Mouse (Mus musculus) kidney, embryonic 14.5 days (tissue): ENCODE data around the gene 2410004B18Rik. TPM values are rescaled to one million over a fixed set of nuclear protein-coding genes. Genes with fewer than 3 reads are reported as not detected.

ENCODE experiments used
- ATAC-seq: fragments of 200-750 bp; cut with Nextera tagmentation; 2 replicates; pipeline ENCODE4 v1.8.0; 2017; ENCODE audit warnings: moderate number of reproducible peaks, mild to moderate bottlenecking, moderate TSS enrichment, moderate library complexity; ENCODE audit not compliant: low FRiP score, low TSS enrichment
- H3K27ac ChIP-seq: fragments of 300-500 bp; sonication (generic); 2 replicates; pipeline ENCODE4 v1.5.1; 2014; ENCODE audit warnings: low read depth, mild to moderate bottlenecking, low read length, moderate library complexity, mixed read lengths
- H3K27me3 ChIP-seq: fragments of 300-500 bp; sonication (generic); 2 replicates; pipeline ENCODE4 v1.6.1; 2014; ENCODE audit warnings: mild to moderate bottlenecking, low read length; ENCODE audit not compliant: control insufficient read depth, insufficient read depth
- H3K36me3 ChIP-seq: fragments of 300-500 bp; sonication (generic); 2 replicates; pipeline ENCODE4 v1.6.1; 2014; ENCODE audit warnings: low read length, mixed read lengths; ENCODE audit not compliant: control insufficient read depth, insufficient read depth
- H3K4me1 ChIP-seq: fragments of 300-500 bp; sonication (generic); 2 replicates; pipeline ENCODE4 v1.6.1; 2014; ENCODE audit warnings: low read length, mixed read lengths; ENCODE audit not compliant: control insufficient read depth, insufficient read depth
- H3K4me2 ChIP-seq: fragments of 300-500 bp; sonication (generic); replicated peaks from 2 replicates; pipeline ENCODE4 v1.6.1; 2014; ENCODE audit warnings: low read depth, mild to moderate bottlenecking, low read length
- H3K4me3 ChIP-seq: fragments of 300-500 bp; sonication (generic); 2 replicates; pipeline ENCODE4 v1.5.1; 2014; ENCODE audit warnings: mild to moderate bottlenecking, low read length
- H3K9ac ChIP-seq: fragments of 300-500 bp; sonication (generic); 2 replicates; pipeline ENCODE4 v1.6.1; 2014; ENCODE audit warnings: low read depth, mild to moderate bottlenecking, low read length, moderate library complexity
- H3K9me3 ChIP-seq: fragments of 300-500 bp; sonication (generic); 2 replicates; pipeline ENCODE4 v1.6.1; 2016; ENCODE audit warnings: low read length; ENCODE audit not compliant: control insufficient read depth
- WGBS: fragments of 180-500 bp; shearing (Covaris S2); extraction: QIAGEN DNeasy Blood & Tissue Kit; methylation state at CpG from one replicate; pipeline ENCODE4 v1.1.7; 2014; 5-methylcytosine and 5-hydroxymethylcytosine counted together
- polyA plus RNA-seq: library from polyadenylated mRNA; unstranded; fragments of >200 nt; fragmentation: Nextera tagmentation; extraction: Ambion mirVana; gene quantifications from 2 replicates; pipeline ENCODE4 v1.2.1, GENCODE M21; 2014

2410004B18Rik gene
- 55.7 and 63.5 TPM in 2 replicates for polyA plus RNA-seq

DNA sequence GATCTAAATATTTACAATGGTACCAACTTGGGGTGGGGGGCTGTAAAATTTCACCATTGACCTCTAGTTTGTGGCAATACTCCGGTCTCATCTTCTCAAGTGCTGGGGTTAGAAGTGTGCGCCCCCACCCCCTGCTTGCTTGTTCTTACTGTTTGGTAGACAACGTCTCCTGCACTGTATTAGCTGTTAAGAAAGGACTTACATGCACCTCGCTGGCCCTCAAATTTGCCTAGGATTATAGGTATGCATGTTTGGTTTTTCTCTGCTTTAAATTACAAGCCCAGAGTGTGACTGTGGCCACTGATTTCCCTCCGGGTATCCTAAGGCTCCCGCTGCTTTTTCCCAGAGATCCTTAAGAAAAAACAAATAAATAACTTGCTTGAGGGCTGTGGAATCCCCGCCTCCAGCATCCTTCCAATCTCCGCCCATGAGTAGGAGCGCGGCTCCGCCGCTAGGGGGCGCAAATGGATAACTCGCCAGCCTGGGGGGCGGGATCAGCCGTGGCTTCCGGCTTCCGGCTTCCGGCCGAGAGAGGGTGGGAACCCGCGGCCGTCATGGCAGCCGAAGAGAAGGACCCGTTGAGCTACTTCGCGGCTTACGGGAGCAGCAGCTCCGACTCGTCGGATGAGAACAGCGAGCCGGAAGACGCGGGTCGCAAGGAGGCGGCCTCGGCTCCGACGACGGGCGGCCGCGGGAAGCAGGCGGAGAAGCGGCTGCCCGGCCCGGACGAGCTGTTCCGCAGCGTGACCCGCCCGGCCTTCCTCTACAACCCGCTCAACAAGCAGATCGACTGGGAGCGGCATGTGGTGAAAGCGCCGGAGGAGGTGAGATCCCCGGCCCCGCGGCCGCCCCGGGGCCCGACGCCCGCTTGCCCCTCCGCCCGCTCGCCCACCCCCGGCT is at the start of gene 2410004B18Rik:
Gene 2410004B18Rik (plus strand): TSS at position 510 of the 900 bp plus-strand sequence.
- 2% methylated on average over 60 of the region's 70 CpGs for WGBS
- peaks cover 26% of the 10 kb centered on the region; the same call in 1 of the 2 replicates for H3K36me3 ChIP-seq
- peak within 1 kb of the TSS; percentile 94 for H3K4me3 ChIP-seq
- H3K4me2 ChIP-seq, result peak within 1 kb of the TSS; percentile 77
- peak within 1 kb of the TSS; percentile 90 for H3K9ac ChIP-seq
- peak; percentile 94 for ATAC-seq
- no peaks in the 10 kb centered on the region for H3K27me3 ChIP-seq
- H3K4me1 ChIP-seq, result peaks cover 11% of the 10 kb centered on the region
- H3K27ac ChIP-seq, result peak within 1 kb of the TSS; percentile 69; the same call in 1 of the 2 replicates
- H3K9me3 ChIP-seq, result no peaks in the 10 kb centered on the region

DNA sequence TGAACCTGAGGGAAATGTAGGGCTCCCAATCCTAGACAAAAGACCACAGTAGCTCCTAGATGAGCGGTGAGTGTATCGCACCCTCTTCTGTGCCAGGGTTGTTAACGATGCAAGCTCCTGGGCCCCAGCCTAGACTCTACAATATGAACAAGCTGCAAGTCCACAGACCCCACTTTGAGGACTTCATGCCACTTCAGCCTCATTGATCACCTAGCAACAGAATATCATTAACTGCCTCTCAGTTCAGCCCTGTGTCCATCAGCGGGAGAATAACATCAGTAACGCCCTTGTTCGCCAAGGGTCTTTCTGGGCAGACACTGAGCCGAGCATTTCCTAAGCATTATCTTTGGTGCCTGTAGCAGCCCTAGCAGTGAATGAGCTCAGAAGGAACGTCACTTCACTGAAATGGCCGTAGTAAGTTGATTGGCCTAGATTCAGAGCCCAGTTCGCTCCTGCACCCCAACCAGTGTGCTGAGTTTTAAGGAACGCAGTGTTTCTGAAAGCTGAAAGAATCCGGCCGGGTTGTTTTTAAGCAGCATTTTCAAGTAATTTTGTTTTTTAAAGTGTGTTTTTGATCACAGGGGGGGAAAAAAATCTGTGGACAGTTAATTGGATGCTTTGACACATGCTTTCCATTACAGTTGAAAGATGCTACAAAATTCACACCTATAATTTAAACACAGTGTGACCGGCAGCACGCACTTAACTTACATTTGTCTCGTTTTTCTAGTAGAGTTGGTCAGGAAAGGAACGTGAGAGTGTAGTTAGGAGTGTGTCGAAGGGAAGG is 47.3 kb upstream of the 2410004B18Rik start:
- WGBS, result 81% methylated on average over 18 of the region's 18 CpGs
- H3K27ac ChIP-seq, result no peak overlapping the region

DNA sequence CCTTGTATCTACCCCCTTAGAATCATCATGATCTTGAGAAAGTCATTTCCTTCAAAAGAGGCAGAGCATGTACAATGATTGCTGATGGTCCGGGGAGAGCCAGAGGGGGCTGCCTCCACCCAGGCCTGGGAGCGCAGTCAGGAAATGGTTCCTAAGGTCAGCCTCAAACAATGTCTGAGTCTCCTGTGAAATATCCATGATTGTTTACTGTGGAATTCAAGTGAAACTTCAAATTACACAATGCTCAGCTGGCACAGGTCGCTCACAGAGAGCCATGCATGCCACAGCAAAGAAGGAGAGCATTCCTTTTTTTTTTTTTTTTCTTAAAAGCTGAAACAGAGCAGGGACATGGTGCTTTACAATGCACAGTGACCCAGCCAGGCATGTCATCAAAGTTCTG is 45.4 kb upstream of the 2410004B18Rik start:
- WGBS, result 68% methylated on average over 3 of the region's 3 CpGs
- Histone ChIP-seq H3K4me3 (no peak overlapping the region), H3K4me1 (no peaks in the 10 kb centered on the region), H3K9ac (no peak overlapping the region), H3K27ac (no peak overlapping the region), H3K9me3 (no peaks in the 10 kb centered on the region), H3K27me3 (no peaks in the 10 kb centered on the region), H3K4me2 (no peak overlapping the region), H3K36me3 (no peaks in the 10 kb centered on the region)
- ATAC-seq, result no peak

More for the DNA sequence above, 47.3 kb upstream of the 2410004B18Rik start:
- no peak overlapping the region for H3K4me2 ChIP-seq
- H3K9ac ChIP-seq, result no peak overlapping the region
- ATAC-seq, result no peak
- no peaks in the 10 kb centered on the region for H3K27me3 ChIP-seq
- peaks cover 3% of the 10 kb centered on the region; the same call in 1 of the 2 replicates for H3K4me1 ChIP-seq
- H3K9me3 ChIP-seq, result no peaks in the 10 kb centered on the region
- no peak overlapping the region for H3K4me3 ChIP-seq
- no peaks in the 10 kb centered on the region for H3K36me3 ChIP-seq

DNA sequence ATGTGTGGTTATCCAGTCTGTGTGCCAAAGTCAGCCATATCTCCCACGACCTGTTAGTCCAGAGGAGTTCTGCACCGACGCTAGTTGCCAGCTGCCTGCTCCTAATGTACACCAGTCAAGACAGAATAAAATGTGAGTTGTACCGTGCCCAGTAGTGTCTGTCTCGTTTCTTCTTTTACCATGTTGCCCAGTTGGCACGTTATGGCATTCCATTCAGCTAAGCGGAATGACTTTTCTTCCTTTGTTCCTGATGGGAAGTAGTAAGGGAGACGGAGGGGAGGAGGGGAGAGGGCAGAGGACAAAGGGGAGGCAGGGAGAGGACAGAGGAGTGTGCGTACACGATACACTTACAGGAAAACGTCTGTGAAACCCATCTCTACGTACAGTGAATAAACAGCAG is 43.7 kb upstream of the 2410004B18Rik start:
- Histone ChIP-seq H3K36me3 (no peaks in the 10 kb centered on the region), H3K27ac (no peak overlapping the region), H3K4me1 (no peaks in the 10 kb centered on the region), H3K9me3 (no peaks in the 10 kb centered on the region), H3K4me3 (no peak overlapping the region), H3K27me3 (no peaks in the 10 kb centered on the region), H3K4me2 (no peak overlapping the region), H3K9ac (no peak overlapping the region)
- no peak for ATAC-seq
- WGBS, result 74% methylated on average over 12 of the region's 12 CpGs

DNA sequence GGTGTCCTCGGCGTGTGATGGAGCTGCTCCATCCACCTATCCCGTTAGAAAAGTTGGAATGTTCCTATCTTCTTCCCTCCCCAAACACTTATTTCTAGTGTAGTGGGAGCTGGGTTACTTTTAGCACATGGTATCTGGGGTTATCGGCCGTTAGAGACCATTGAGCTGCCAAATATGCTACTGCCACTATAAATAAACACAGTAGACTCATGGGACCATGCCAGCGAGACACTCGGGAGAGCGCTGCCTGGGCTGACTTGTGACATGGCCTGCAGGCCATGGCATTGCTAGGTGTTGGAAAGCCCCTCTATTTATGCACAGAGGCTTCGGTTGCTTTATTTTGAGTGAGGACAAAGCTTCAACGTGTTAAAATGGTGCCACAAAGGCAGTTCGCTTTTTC is 40.1 kb upstream of the 2410004B18Rik start:
- Histone ChIP-seq H3K27me3 (no peaks in the 10 kb centered on the region), H3K36me3 (no peaks in the 10 kb centered on the region), H3K9ac (no peak overlapping the region), H3K4me2 (no peak overlapping the region), H3K4me3 (no peak overlapping the region), H3K27ac (no peak overlapping the region), H3K4me1 (no peaks in the 10 kb centered on the region), H3K9me3 (no peaks in the 10 kb centered on the region)
- 79% methylated on average over 11 of the region's 11 CpGs for WGBS
- ATAC-seq, result no peak

DNA sequence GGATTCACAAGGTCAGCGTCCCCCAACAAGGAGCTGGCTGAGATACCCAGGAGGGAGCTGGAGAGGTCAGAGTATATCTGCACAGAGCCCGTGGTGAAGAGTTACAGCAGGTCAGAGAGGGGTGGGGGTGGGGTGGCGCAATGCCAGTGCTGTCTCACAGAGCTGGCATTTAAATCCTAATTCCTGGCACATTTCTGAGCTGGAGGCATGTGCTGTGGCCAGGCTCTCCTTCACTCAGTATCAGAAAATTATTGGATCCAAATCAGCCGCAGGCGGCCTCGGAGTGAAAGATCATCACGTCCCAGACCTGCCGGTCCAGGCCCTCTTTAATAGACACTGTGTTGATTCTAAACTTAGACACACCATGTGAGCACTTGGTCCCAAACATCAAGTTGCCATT is 38.0 kb upstream of the 2410004B18Rik start:
- Histone ChIP-seq H3K9me3 (no peaks in the 10 kb centered on the region), H3K27ac (no peak overlapping the region), H3K4me1 (no peaks in the 10 kb centered on the region), H3K36me3 (no peaks in the 10 kb centered on the region), H3K27me3 (no peaks in the 10 kb centered on the region), H3K4me2 (no peak overlapping the region), H3K4me3 (no peak overlapping the region), H3K9ac (no peak overlapping the region)
- 83% methylated on average over 8 of the region's 8 CpGs for WGBS
- no peak for ATAC-seq

DNA sequence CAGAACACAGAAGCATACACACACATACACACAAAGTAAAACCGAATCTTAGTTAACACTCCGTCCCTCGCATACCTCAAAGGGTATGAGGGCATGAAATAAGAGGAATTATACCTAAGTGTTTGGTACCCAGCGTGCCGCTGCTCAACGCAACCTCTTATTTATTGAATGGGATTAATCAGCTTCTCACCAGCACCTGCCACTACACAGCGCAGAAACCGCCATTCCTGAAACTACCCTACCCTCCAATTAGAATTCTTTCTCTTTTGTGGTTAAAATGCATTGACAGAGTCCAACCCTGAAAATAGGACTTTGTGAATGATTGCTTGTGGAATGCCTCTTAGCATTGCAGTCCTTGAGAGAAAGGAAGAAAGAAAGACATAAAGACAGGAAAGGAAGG is 34.3 kb upstream of the 2410004B18Rik start:
- H3K27ac ChIP-seq, result no peak overlapping the region
- no peak overlapping the region for H3K4me2 ChIP-seq
- ATAC-seq, result no peak
- 95% methylated on average over 8 of the region's 8 CpGs for WGBS
- no peak overlapping the region for H3K4me3 ChIP-seq
- no peaks in the 10 kb centered on the region for H3K27me3 ChIP-seq
- H3K9ac ChIP-seq, result no peak overlapping the region
- no peaks in the 10 kb centered on the region for H3K36me3 ChIP-seq
- H3K4me1 ChIP-seq, result 0 out of 2 replicates have a peak, but pooled peaks cover 2% of the 10 kb centered on the region
- no peaks in the 10 kb centered on the region for H3K9me3 ChIP-seq

DNA sequence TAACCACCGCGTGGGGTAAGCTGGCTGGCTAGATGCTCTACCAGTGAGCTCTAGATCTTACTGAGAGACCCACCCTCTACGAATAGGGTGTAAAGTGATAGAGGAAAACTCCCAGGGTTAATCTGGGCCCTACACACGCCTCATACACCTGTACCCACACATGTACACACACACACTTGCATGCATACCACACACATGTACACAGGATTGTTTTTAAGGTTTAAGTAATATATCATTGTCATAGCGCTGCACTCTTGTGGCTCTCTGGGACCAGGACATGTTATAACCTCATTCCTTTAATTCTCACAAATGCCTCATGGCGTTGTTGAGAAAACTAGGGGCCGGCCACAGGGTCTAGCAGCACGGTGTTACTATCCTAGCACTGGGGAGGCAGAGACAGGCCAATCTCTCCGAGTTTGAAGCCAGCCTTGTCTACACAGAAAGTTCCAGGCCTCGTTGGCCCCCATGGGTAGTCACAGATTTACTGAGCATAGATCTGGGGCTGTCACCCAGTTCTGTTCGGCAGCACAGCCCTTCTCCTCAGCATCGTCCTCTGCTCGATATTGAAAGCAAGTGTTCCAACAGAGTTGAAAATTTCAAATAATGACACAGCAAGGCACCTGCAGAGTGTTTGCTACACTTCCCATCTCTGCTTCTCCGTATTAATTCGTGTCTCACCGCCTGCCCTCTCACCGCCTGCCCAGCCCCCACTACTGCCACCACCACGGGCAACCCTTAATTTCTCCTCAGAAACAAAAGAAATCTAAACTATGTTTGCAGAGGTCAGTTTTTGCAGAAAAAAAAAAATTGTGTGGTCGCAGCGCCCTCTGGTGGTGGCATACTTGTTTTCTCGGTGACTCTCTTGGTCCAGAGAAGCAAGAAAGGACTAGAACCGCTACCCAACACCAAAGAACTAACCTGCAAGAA is 32.7 kb upstream of the 2410004B18Rik start:
- Histone ChIP-seq H3K4me2 (no peak overlapping the region), H3K4me3 (no peak overlapping the region)
- WGBS, result 56% methylated on average over 22 of the region's 22 CpGs

More for the DNA sequence above, 32.7 kb upstream of the 2410004B18Rik start:
- H3K36me3 ChIP-seq, result no peaks in the 10 kb centered on the region
- H3K27me3 ChIP-seq, result no peaks in the 10 kb centered on the region
- no peaks in the 10 kb centered on the region for H3K9me3 ChIP-seq
- ATAC-seq, result peak; percentile 64
- H3K9ac ChIP-seq, result no peak overlapping the region
- H3K4me1 ChIP-seq, result 0 out of 2 replicates have a peak, but pooled peaks cover 2% of the 10 kb centered on the region
- no peak overlapping the region for H3K27ac ChIP-seq
